Mouse (Mus musculus) testis, adult 2 months (tissue): Measurements from ENCODE around the gene Txlna. TPM values are rescaled to one million over a fixed set of nuclear protein-coding genes. Genes with fewer than 3 reads are reported as not detected.

Experiments used
- H3K27ac ChIP-seq: fragments of 200-500 bp; 2 replicates; pipeline ENCODE4 v1.5.1; 2012; ENCODE audit warnings: low read depth, low read length; ENCODE audit not compliant: control insufficient read depth, insufficient read depth
- H3K27me3 ChIP-seq: fragments of 200-500 bp; 2 replicates; pipeline ENCODE4 v1.6.1; 2012; ENCODE audit warnings: mild to moderate bottlenecking, low read length, moderate library complexity; ENCODE audit not compliant: control insufficient read depth, insufficient read depth
- H3K36me3 ChIP-seq: fragments of 200-500 bp; 2 replicates; pipeline ENCODE4 v1.6.1; 2012; ENCODE audit warnings: mild to moderate bottlenecking, low read length; ENCODE audit not compliant: control insufficient read depth, insufficient read depth
- H3K4me1 ChIP-seq: fragments of 200-500 bp; 2 replicates; pipeline ENCODE4 v1.6.1; 2012; ENCODE audit warnings: low read length; ENCODE audit not compliant: control insufficient read depth, insufficient read depth
- H3K4me3 ChIP-seq: fragments of 200-500 bp; 2 replicates; pipeline ENCODE4 v1.5.1; 2012; ENCODE audit warnings: low read depth, mild to moderate bottlenecking, low read length, moderate library complexity, mixed read lengths; ENCODE audit not compliant: control insufficient read depth
- CTCF ChIP-seq: fragments of 200-500 bp; IDR thresholded peaks from 2 replicates; pipeline ENCODE4 v1.5.1; 2012; ENCODE audit warnings: low read depth, mild to moderate bottlenecking, inconsistent platforms, low read length, moderate library complexity; ENCODE audit not compliant: control insufficient read depth, insufficient read depth, insufficient replicate concordance
- POLR2A ChIP-seq: fragments of 200-500 bp; IDR thresholded peaks from 2 replicates; pipeline ENCODE4 v1.6.1; 2012; ENCODE audit warnings: low read depth, mild to moderate bottlenecking, inconsistent platforms, low read length, moderate library complexity; ENCODE audit not compliant: control insufficient read depth
- polyA plus RNA-seq: library from polyadenylated mRNA; depleted of rRNA; stranded (reverse); fragments of >200 nt; gene quantifications from 2 replicates; pipeline ENCODE4 v1.2.3, GENCODE M21; 2012

Gene Txlna
- polyA plus RNA-seq, 1 experiment = 15.3 TPM

DNA sequence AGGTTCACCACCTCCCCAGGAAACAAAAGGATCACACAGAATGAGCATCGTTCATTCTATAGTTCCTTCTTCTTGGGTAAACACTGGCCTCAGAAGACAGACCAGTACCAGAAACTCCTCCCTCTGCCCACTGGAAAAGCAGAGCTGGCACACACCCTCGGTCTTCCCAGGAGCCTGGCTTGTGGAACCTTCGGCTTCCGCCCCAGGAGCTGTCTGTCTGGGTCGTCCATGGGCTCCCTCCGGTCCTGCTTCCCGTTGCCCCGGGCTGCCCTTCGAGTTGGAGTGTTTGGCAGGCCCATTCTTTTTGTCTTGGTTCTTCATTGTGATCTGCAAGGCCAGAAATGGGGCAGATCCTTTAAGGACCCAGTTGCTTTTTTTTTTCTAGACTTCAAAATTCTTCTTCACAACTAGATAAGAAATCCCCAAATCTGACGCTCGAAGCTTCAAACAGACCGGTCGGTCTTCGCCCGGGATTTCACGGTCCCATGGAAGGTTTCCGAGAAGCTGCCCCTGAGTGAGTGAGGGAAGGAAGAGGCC, 696 bp downstream of the Txlna start:
- Histone ChIP-seq H3K4me1 (peaks cover 12% of the 10 kb centered on the region), H3K27ac (peak overlapping the region; percentile 82), H3K4me3 (peak overlapping the region; percentile 99), H3K27me3 (no peaks in the 10 kb centered on the region), H3K36me3 (peaks cover 6% of the 10 kb centered on the region)
- TF ChIP-seq CTCF = no peak
- no peak for TF ChIP-seq POLR2A

DNA sequence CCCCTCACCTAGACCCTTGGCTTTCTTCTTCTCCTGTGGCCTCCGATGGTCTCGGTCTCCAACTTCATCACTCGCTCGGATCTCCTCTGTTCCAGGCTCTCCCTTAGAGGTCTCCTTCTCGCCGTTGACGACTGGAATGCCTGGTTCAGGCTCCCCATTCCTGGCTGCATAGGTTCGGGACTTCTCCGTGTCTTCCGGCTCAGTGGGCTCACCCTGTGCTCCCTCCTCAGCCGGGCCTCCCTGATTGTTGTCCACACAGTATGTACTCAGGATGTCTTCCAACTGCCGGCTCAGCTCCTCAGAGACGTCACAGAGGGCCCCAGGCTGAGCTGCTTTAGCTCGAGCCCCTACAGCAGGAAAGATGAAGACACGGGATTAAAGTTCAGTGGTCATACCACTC, 1.6 kb downstream of the Txlna start:
- Histone ChIP-seq H3K27me3 (no peaks in the 10 kb centered on the region), H3K27ac (0 out of 2 replicates have a peak overlapping the region, but pooled peaks have one; percentile 3), H3K4me3 (peak overlapping the region; percentile 4), H3K36me3 (peaks cover 6% of the 10 kb centered on the region), H3K4me1 (peaks cover 12% of the 10 kb centered on the region)
- TF ChIP-seq CTCF (no peak), POLR2A (no peak)

DNA sequence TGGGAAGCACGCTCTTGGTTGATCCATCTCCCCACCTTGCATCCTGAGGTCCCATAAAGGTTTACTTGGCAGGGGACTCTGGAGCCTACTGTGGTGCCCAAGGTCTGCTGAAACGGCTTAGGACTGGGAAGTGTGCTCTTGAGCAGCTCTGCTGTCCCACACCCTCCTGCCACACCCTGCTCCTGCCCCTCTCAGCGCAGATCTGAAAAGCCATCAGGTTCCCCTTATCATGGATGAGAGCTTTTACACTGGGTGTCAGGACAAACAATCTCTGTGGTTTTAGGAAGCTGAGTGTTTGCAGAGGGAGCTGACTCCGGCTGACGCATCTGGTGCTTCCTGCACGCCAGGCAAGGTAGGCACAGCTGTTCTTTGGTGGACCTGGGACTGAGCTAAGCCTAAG, 7.0 kb downstream of the Txlna start:
- TF ChIP-seq CTCF (no peak), POLR2A (no peak)
- H3K4me1 ChIP-seq = no peaks in the 10 kb centered on the region

DNA sequence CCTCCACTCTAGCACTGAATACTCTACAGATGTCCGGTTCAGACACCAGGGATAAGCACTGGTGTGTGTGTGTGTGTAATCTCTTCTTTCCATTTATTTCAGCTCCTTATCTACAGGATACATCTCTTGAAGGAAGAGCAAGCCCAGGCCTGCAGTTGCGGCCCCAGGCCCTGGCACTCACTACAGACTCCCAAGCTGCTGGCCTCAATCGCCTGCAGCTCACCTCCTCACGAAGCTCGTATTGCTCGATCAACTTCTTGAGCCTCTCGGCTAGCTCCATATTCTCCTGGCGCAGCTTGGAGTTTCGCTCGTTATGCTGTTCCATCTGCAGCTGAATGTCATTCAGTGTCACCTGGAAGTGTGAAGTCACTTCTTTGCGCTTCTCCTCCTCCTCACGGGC, 9.0 kb downstream of the Txlna start:
- TF ChIP-seq CTCF (no peak), POLR2A (no peak)
- no peak overlapping the region for H3K27ac ChIP-seq

More for the DNA sequence above, 7.0 kb downstream of the Txlna start:
- no peak overlapping the region for H3K4me3 ChIP-seq
- no peaks in the 10 kb centered on the region for H3K27me3 ChIP-seq
- no peak overlapping the region for H3K27ac ChIP-seq
- peaks cover 8% of the 10 kb centered on the region for H3K36me3 ChIP-seq

DNA sequence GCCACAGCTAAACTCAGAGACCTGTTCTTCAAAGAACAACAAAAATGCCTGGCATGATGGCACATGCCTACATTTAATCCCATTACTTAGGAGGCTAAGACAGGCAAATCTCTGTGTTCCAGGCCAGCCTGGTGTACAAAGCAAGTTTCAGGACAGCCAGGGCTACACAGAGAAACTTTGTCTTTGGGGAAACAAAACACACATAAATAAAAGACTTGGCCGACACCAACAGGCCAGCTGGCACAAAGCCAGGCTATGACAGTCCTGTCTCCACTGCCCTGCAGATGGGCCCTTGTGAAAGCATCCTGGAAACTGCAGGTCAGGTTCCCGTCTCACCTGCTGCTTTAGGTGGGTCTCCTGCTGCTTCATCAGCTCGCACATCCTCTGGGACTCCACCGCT, 9.9 kb downstream of the Txlna start:
- Histone ChIP-seq H3K4me3 (no peak overlapping the region), H3K27ac (no peak overlapping the region), H3K36me3 (peaks cover 8% of the 10 kb centered on the region), H3K27me3 (no peaks in the 10 kb centered on the region), H3K4me1 (no peaks in the 10 kb centered on the region)
- TF ChIP-seq CTCF (no peak), POLR2A (no peak)

More for the DNA sequence above, 9.0 kb downstream of the Txlna start:
- H3K4me1 ChIP-seq = no peaks in the 10 kb centered on the region
- H3K27me3 ChIP-seq = no peaks in the 10 kb centered on the region
- H3K36me3 ChIP-seq = peaks cover 8% of the 10 kb centered on the region
- no peak overlapping the region for H3K4me3 ChIP-seq

DNA sequence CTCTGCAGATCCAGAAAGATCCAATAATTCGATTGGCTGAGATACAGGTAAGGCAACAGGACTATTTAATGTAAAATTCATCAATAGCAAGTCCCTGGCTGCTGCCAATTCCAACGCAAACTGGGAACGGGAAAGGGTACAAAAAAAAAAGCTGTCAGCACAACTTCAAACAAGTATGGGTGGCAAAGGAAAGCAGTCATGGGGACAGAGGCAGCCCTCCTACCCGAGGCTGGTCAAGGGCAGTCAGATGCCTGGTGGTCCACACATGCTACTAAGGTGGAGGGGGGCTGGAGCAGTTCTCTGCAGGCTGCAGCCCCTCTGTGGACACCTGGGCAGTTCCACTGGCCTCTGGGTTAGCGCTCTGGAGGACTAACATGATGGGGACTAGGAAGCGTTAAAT, 14.8 kb downstream of the Txlna start:
- Histone ChIP-seq H3K27ac (no peak overlapping the region), H3K36me3 (no peaks in the 10 kb centered on the region; the same call in 1 of the 2 replicates), H3K27me3 (no peaks in the 10 kb centered on the region), H3K4me1 (peaks cover 18% of the 10 kb centered on the region), H3K4me3 (no peak overlapping the region)
- TF ChIP-seq POLR2A (no peak), CTCF (no peak)

DNA sequence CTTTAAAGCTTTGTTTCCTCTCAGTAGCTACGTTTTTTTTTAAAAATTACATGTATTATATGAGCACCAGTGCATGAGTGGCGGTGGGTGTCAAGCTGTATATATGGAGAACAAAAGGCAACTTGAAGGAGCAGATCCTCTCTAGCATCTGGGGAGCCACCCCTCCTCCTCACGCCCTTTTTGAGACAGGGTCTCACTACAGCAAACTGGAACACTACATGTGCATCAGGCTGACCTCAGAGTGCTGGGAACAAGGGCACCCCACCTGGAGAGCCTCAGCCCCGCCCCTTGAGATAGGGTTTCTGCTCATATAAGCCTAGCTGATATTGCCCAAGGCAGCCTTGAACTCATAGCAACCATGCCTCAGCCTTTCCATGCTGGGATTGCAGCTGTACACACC, 15.4 kb downstream of the Txlna start:
- H3K4me3 ChIP-seq = no peak overlapping the region

DNA sequence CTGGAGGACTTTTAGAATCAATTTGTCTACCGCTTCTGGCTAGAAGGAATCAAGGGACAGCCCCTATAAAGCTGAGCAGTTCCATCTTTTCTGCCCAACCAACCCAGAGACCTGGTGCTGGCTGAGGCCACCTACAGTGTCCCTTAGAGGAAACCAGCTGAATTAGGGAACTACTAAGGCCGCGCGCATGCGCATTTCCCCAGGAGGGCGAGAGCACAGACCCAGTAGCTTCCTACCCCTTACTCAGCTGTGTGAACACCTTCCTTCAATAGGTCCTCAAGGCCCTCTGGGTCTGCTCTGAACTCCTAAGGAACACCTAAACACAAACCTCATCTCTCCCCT, 15.9 kb downstream of the Txlna start:
- no peaks in the 10 kb centered on the region for H3K27me3 ChIP-seq
- H3K27ac ChIP-seq = peak overlapping the region; percentile 78
- no peaks in the 10 kb centered on the region; the same call in 1 of the 2 replicates for H3K36me3 ChIP-seq
- peaks cover 23% of the 10 kb centered on the region for H3K4me1 ChIP-seq
- peak overlapping the region; percentile 26 for H3K4me3 ChIP-seq
- TF ChIP-seq CTCF (no peak), POLR2A (no peak)

More for the DNA sequence above, 15.4 kb downstream of the Txlna start:
- TF ChIP-seq CTCF (no peak), POLR2A (no peak)
- Histone ChIP-seq H3K27ac (no peak overlapping the region), H3K27me3 (no peaks in the 10 kb centered on the region), H3K36me3 (no peaks in the 10 kb centered on the region; the same call in 1 of the 2 replicates), H3K4me1 (peaks cover 23% of the 10 kb centered on the region)
